Mouse (Mus musculus) small intestine, adult 2 months (tissue): ENCODE results near the gene Acbd5. TPM values are rescaled to one million over a fixed set of nuclear protein-coding genes. Genes with fewer than 3 reads are reported as not detected.
A peak's percentile ranks its signal among the peaks of the same experiment; 100 is the strongest.

Source experiments
- H3K27ac ChIP-seq: fragments of 200-500 bp; 2 replicates; pipeline ENCODE4 v1.5.1; 2012; ENCODE audit warnings: low read depth, low read length, control low read depth, inconsistent platforms; ENCODE audit not compliant: insufficient read depth
- H3K27me3 ChIP-seq: fragments of 200-500 bp; 2 replicates; pipeline ENCODE4 v1.6.1; 2012; ENCODE audit warnings: mild to moderate bottlenecking, moderate library complexity, low read length, inconsistent platforms; ENCODE audit not compliant: control insufficient read depth, insufficient read depth
- H3K36me3 ChIP-seq: fragments of 200-500 bp; 2 replicates; pipeline ENCODE4 v1.6.1; 2012; ENCODE audit warnings: mild to moderate bottlenecking, low read length, control low read depth, inconsistent platforms; ENCODE audit not compliant: control insufficient read depth, insufficient read depth
- H3K4me1 ChIP-seq: fragments of 200-500 bp; 2 replicates; pipeline ENCODE4 v1.6.1; 2012; ENCODE audit warnings: low read length, inconsistent platforms, mixed read lengths; ENCODE audit not compliant: control insufficient read depth, insufficient read depth, insufficient read length
- H3K4me3 ChIP-seq: fragments of 200-500 bp; 2 replicates; pipeline ENCODE4 v1.5.1; 2012; ENCODE audit warnings: low read depth, mild to moderate bottlenecking, control low read depth, inconsistent platforms, low read length, moderate library complexity
- CTCF ChIP-seq: fragments of 200-500 bp; IDR thresholded peaks from 2 replicates; pipeline ENCODE4 v1.5.1; 2012; ENCODE audit warnings: low read depth, mild to moderate bottlenecking, control low read depth, inconsistent platforms, low read length, moderate library complexity, mixed read lengths; ENCODE audit not compliant: insufficient replicate concordance, insufficient read length; ENCODE audit errors: extremely low read depth
- POLR2A ChIP-seq: fragments of 200-500 bp; IDR thresholded peaks from 2 replicates; pipeline ENCODE4 v1.6.1; 2012; ENCODE audit warnings: low read depth, mild to moderate bottlenecking, control low read depth, inconsistent platforms, low read length, moderate library complexity
- WGBS: fragments of 180-500 bp; shearing (Covaris S2); methylation state at CpG from one replicate; pipeline ENCODE4 v1.1.7; 2018; 5-methylcytosine and 5-hydroxymethylcytosine counted together
- polyA plus RNA-seq: library from polyadenylated mRNA; depleted of rRNA; stranded (reverse); fragments of >200 nt; gene quantifications from 2 replicates; pipeline ENCODE4 v1.2.3, GENCODE M21; 2012; rRNA removed

Acbd5 gene
- polyA plus RNA-seq, 1 experiment: 7.8 TPM

DNA sequence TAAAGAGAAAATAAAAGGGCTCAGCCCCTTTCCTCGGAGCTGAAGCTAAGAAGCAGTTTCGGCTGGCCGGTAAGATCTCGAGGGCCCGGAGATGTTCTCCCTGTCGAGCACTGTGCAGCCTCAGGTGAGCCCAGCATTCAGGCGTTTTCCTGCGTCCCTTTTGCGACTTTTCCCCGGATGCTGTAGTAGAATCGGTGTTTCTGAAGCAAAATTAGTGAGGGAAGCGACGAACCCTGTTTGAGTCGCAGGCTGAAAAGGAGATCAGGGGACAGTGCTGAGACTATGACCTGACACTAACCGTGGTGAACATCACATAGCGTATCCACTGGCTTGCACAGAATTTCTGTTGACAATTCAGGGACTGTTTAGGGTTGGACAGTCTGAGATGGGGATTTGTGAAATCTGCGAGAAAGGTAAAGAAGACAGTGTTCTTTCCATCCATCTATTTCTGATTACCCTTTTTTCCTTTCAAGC is 88.7 kb downstream of the Acbd5 start:
- 0% methylated on average over 17 of the region's 17 CpGs for WGBS
- peaks cover 2% of the 10 kb centered on the region; the same call in 1 of the 2 replicates for H3K36me3 ChIP-seq
- H3K4me1 ChIP-seq: peaks cover 2% of the 10 kb centered on the region; the same call in 1 of the 2 replicates
- no peaks in the 10 kb centered on the region for H3K27me3 ChIP-seq
- H3K4me3 ChIP-seq: peak overlapping the region; percentile 78
- TF ChIP-seq CTCF (no peak), POLR2A (no peak)
- peak overlapping the region; percentile 79 for H3K27ac ChIP-seq

Other genes starting within 250 kb of the Acbd5 start
- gene Pdss1, start 172.6 kb upstream of the Acbd5 start, polyA plus RNA-seq: 9.2 and 13.1 TPM in 2 replicates
- gene Abi1, start 27.9 kb upstream of the Acbd5 start, polyA plus RNA-seq: 56.2 and 118 TPM in 2 replicates
- 0.09 and 0.37 TPM in 2 replicates for gene Mastl, start 87.9 kb downstream of the Acbd5 start, polyA plus RNA-seq
- 0.53 and 0.85 TPM in 2 replicates for gene Yme1l1, start 88.2 kb downstream of the Acbd5 start, polyA plus RNA-seq
- not detected in 2 replicates for gene 4931423N10Rik, start 139.3 kb downstream of the Acbd5 start, polyA plus RNA-seq